In the genomic region with DNA sequence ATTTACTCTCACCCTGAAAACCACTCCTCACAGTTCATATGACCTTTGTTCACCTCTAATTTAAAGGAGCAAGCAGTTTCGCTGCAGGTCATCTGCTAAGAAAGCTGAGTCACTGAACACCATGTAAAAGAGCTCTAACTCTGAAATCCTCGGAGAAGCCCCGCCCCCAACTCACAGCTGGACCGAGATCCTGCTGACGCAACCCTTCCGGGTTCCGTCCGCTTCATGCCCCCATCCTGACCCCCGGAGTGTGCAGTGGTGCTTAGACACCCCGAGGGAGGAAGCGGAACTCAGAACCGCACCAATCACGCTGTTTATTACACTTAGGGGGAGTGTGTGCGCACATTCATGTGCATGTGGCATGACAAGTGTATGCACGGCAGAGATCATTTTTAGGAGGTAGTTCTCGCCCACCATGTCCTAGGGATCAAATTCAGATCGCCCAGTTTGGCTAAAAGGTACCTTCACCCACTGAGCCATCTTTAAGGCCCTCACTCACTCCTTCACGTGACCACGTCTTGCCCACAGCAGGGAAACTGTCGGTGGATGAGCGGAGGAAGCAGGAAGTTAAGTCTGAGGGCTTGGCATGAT, we compare ENCODE assay signal across 1 mouse cellular context.
TF ChIP-seq lines count a peak whose summit lies in the region.

No protein-coding gene starts in this region.

TF ChIP-seq in CH12.LX, 34 proteins besides CTCF, POLR2A, EP300 and RAD21:
- TF ChIP-seq ZKSCAN1 (IDR thresholded peaks at IDR 0.05; ENCODE audit: borderline replicate concordance, low read depth, low read length): no peak
- no peak for TF ChIP-seq IRF4 (IDR thresholded peaks at IDR 0.05; ENCODE audit: low read depth, low read length)
- no peak; the same call in 1 of the 2 replicates for TF ChIP-seq RCOR1 (conservative IDR thresholded peaks at IDR 0.05; ENCODE audit: low read depth, low read length)
- TF ChIP-seq MXI1 (IDR thresholded peaks at IDR 0.05; ENCODE audit: low read depth, low read length): peak; percentile 73
- no peak for TF ChIP-seq GABPA (IDR thresholded peaks at IDR 0.05; ENCODE audit: insufficient replicate concordance, low read depth, low read length)
- no peak for TF ChIP-seq PAX5 (IDR thresholded peaks at IDR 0.05; ENCODE audit: low read length)
- TF ChIP-seq MAFK (IDR thresholded peaks at IDR 0.05; ENCODE audit: insufficient replicate concordance, low read length): peak; percentile 92
- no peak for TF ChIP-seq SMC3 (IDR thresholded peaks at IDR 0.05; ENCODE audit: low read depth, low read length)
- TF ChIP-seq NRF1 (IDR thresholded peaks at IDR 0.05; ENCODE audit: low read depth, low read length): peak; percentile 32
- TF ChIP-seq MEF2A (IDR thresholded peaks at IDR 0.05; ENCODE audit: borderline replicate concordance, low read depth, low read length): peak; percentile 52; the same call in 1 of the 2 replicates
- TF ChIP-seq USF1 (IDR thresholded peaks at IDR 0.05; ENCODE audit: low read depth, low read length): peak; percentile 73
- peak; percentile 95 for TF ChIP-seq ELF1 (IDR thresholded peaks at IDR 0.05; ENCODE audit: low read depth, low read length)
- peak; percentile 58; the same call in 1 of the 2 replicates for TF ChIP-seq TBP (conservative IDR thresholded peaks at IDR 0.05; ENCODE audit: low read depth, low read length)
- no peak for TF ChIP-seq CHD1 (IDR thresholded peaks at IDR 0.05; ENCODE audit: low read depth, low read length)
- TF ChIP-seq ZMIZ1 (IDR thresholded peaks at IDR 0.05; ENCODE audit: low read depth, low read length): 0 out of 2 replicates have a peak, but pooled peaks have one; percentile 28
- TF ChIP-seq CHD2 (IDR thresholded peaks at IDR 0.05; ENCODE audit: low read length): peak; percentile 44
- TF ChIP-seq SIN3A (IDR thresholded peaks at IDR 0.05; ENCODE audit: low read length): peak; percentile 85
- 0 out of 2 replicates have a peak, but pooled peaks have one; percentile 30 for TF ChIP-seq E2F4 (IDR thresholded peaks at IDR 0.05; ENCODE audit: insufficient replicate concordance, low read depth, low read length)
- peak; percentile 81; the same call in 1 of the 2 replicates for TF ChIP-seq MYC (IDR thresholded peaks at IDR 0.05; ENCODE audit: low read depth, low read length)
- peak; percentile 60; the same call in 1 of the 2 replicates for TF ChIP-seq USF2 (conservative IDR thresholded peaks at IDR 0.05; ENCODE audit: low read depth, low read length)
- no peak for TF ChIP-seq NELFE (IDR thresholded peaks at IDR 0.05; ENCODE audit: low read depth, low read length)
- TF ChIP-seq ZC3H11A (IDR thresholded peaks at IDR 0.05; ENCODE audit: low read depth, low read length): no peak
- no peak for TF ChIP-seq ZNF384 (IDR thresholded peaks at IDR 0.05; ENCODE audit: low read depth, low read length)
- no peak for TF ChIP-seq POLR2AphosphoS2 (IDR thresholded peaks at IDR 0.05; ENCODE audit: low read depth, low read length)
- TF ChIP-seq KAT2A (IDR thresholded peaks at IDR 0.05; ENCODE audit: insufficient replicate concordance, low read length): 0 out of 2 replicates have a peak, but pooled peaks have one; percentile 50
- TF ChIP-seq JUND (conservative IDR thresholded peaks at IDR 0.05; ENCODE audit: low read depth, low read length): 0 out of 2 replicates have a peak, but pooled peaks have one; percentile 42
- TF ChIP-seq MAZ (IDR thresholded peaks at IDR 0.05; ENCODE audit: low read depth, low read length): peak; percentile 75
- peak; percentile 90 for TF ChIP-seq BHLHE40 (IDR thresholded peaks at IDR 0.05; ENCODE audit: low read depth, low read length)
- TF ChIP-seq UBTF (IDR thresholded peaks at IDR 0.05; ENCODE audit: low read depth, low read length): no peak
- TF ChIP-seq ETS1 (conservative IDR thresholded peaks at IDR 0.05; ENCODE audit: low read depth, low read length): peak; percentile 94
- peak; percentile 88 for TF ChIP-seq TCF12 (IDR thresholded peaks at IDR 0.05; ENCODE audit: low read depth, low read length)
- peak; percentile 70 for TF ChIP-seq MAX (IDR thresholded peaks at IDR 0.05; ENCODE audit: low read length)
- peak; percentile 70 for TF ChIP-seq HCFC1 (IDR thresholded peaks at IDR 0.05; ENCODE audit: low read depth, low read length)
- peak; percentile 41; the same call in 1 of the 2 replicates for TF ChIP-seq JUN (IDR thresholded peaks at IDR 0.05; ENCODE audit: insufficient read depth, low read depth, low read length)
